Mouse (Mus musculus): ENCODE results near the gene Shisa7. TPM values are rescaled to one million over a fixed set of nuclear protein-coding genes. Genes with fewer than 3 reads are reported as not detected.

Gene Shisa7
- polyA plus RNA-seq, 1 experiment from 2014 or later, result 0.30 TPM

- Histone ChIP-seq H3K9ac (ENCODE audit: low read length) (no peak overlapping the region), H3K4me1 (replicated peaks; ENCODE audit: control insufficient read depth, insufficient read depth, low read length) (no peaks in the 10 kb centered on the region), H3K4me2 (ENCODE audit: low read length) (no peak overlapping the region), H3K27ac (ENCODE audit: low read depth) (no peak overlapping the region), H3K9me3 (ENCODE audit: control insufficient read depth, low read length) (no peaks in the 10 kb centered on the region), H3K36me3 (ENCODE audit: control insufficient read depth, insufficient read depth, low read length) (no peaks in the 10 kb centered on the region), H3K27me3 (replicated peaks; ENCODE audit: control insufficient read depth, insufficient read depth, low read length) (no peaks in the 10 kb centered on the region), H3K4me3 (ENCODE audit: low read depth, low read length) (no peak overlapping the region)
- ATAC-seq (replicated peaks; ENCODE audit: low FRiP score, low TSS enrichment, low read depth) (no peak), DNase-seq (ENCODE audit: low spot score) (no peak)
- 87% methylated on average over 9 of the region's 9 CpGs for WGBS
Observed at GRCm38 (mm10) chr7:4856508-4856907, 12.0 kb upstream of the Shisa7 start.

- DNase-seq (ENCODE audit: low spot score) (no peak), ATAC-seq (replicated peaks; ENCODE audit: low FRiP score, low TSS enrichment, low read depth) (no peak)
- H3K9me3 ChIP-seq (ENCODE audit: control insufficient read depth, low read length), result no peaks in the 10 kb centered on the region
- H3K4me3 ChIP-seq (ENCODE audit: low read depth, low read length), result no peak overlapping the region
- H3K36me3 ChIP-seq (ENCODE audit: control insufficient read depth, insufficient read depth, low read length), result no peaks in the 10 kb centered on the region
- WGBS, result 84% methylated on average over 3 of the region's 3 CpGs
- no peak overlapping the region for H3K4me2 ChIP-seq (ENCODE audit: low read length)
- no peaks in the 10 kb centered on the region for H3K4me1 ChIP-seq (replicated peaks; ENCODE audit: control insufficient read depth, insufficient read depth, low read length)
- H3K27me3 ChIP-seq (replicated peaks; ENCODE audit: control insufficient read depth, insufficient read depth, low read length), result no peaks in the 10 kb centered on the region
- H3K9ac ChIP-seq (ENCODE audit: low read length), result no peak overlapping the region
- H3K27ac ChIP-seq (ENCODE audit: low read depth), result no peak overlapping the region
Observed at GRCm38 (mm10) chr7:4853613-4854012, 9.1 kb upstream of the Shisa7 start.

- 70% methylated on average over 8 of the region's 8 CpGs for WGBS
- ATAC-seq (replicated peaks; ENCODE audit: low FRiP score, low TSS enrichment, low read depth) (no peak), DNase-seq (ENCODE audit: low spot score) (no peak)
- Histone ChIP-seq H3K4me1 (replicated peaks; ENCODE audit: control insufficient read depth, insufficient read depth, low read length) (no peaks in the 10 kb centered on the region), H3K27ac (ENCODE audit: low read depth) (no peak overlapping the region), H3K4me3 (ENCODE audit: low read depth, low read length) (no peak overlapping the region), H3K27me3 (replicated peaks; ENCODE audit: control insufficient read depth, insufficient read depth, low read length) (0 out of 2 replicates have a peak, but pooled peaks cover 4% of the 10 kb centered on the region), H3K4me2 (ENCODE audit: low read length) (no peak overlapping the region), H3K9me3 (ENCODE audit: control insufficient read depth, low read length) (no peaks in the 10 kb centered on the region), H3K36me3 (ENCODE audit: control insufficient read depth, insufficient read depth, low read length) (no peaks in the 10 kb centered on the region), H3K9ac (ENCODE audit: low read length) (no peak overlapping the region)
Observed at GRCm38 (mm10) chr7:4851315-4851688, 6.8 kb upstream of the Shisa7 start.

- 70% methylated on average over 11 of the region's 11 CpGs for WGBS
- DNase-seq (ENCODE audit: low spot score) (no peak), ATAC-seq (replicated peaks; ENCODE audit: low FRiP score, low TSS enrichment, low read depth) (no peak)
- Histone ChIP-seq H3K4me2 (ENCODE audit: low read length) (no peak overlapping the region), H3K4me3 (ENCODE audit: low read depth, low read length) (no peak overlapping the region), H3K4me1 (replicated peaks; ENCODE audit: control insufficient read depth, insufficient read depth, low read length) (no peaks in the 10 kb centered on the region), H3K36me3 (ENCODE audit: control insufficient read depth, insufficient read depth, low read length) (no peaks in the 10 kb centered on the region), H3K27me3 (replicated peaks; ENCODE audit: control insufficient read depth, insufficient read depth, low read length) (peaks cover 7% of the 10 kb centered on the region; the same call in 1 of the 2 replicates), H3K27ac (ENCODE audit: low read depth) (no peak overlapping the region), H3K9me3 (ENCODE audit: control insufficient read depth, low read length) (no peaks in the 10 kb centered on the region), H3K9ac (ENCODE audit: low read length) (no peak overlapping the region)
Observed at GRCm38 (mm10) chr7:4850621-4851314, 6.3 kb upstream of the Shisa7 start.

GRCm38 (mm10) chr7:4849372-4849771 lies 4.9 kb upstream of the Shisa7 start:
- Histone ChIP-seq H3K36me3 (ENCODE audit: control insufficient read depth, insufficient read depth, low read length) (no peaks in the 10 kb centered on the region), H3K9me3 (ENCODE audit: control insufficient read depth, low read length) (no peaks in the 10 kb centered on the region), H3K4me2 (ENCODE audit: low read length) (no peak overlapping the region), H3K27me3 (replicated peaks; ENCODE audit: control insufficient read depth, insufficient read depth, low read length) (peaks cover 21% of the 10 kb centered on the region), H3K4me1 (replicated peaks; ENCODE audit: control insufficient read depth, insufficient read depth, low read length) (peaks cover 6% of the 10 kb centered on the region), H3K9ac (ENCODE audit: low read length) (no peak overlapping the region), H3K4me3 (ENCODE audit: low read depth, low read length) (no peak overlapping the region), H3K27ac (ENCODE audit: low read depth) (no peak overlapping the region)
- ATAC-seq (replicated peaks; ENCODE audit: low FRiP score, low TSS enrichment, low read depth) (no peak), DNase-seq (ENCODE audit: low spot score) (no peak)
- 59% methylated on average over 9 of the region's 9 CpGs for WGBS

GRCm38 (mm10) chr7:4844917-4845309 lies 417 bp upstream of the Shisa7 start:
- peak; percentile 88 for ATAC-seq (replicated peaks; ENCODE audit: low FRiP score, low TSS enrichment, low read depth)
- WGBS, result under 1% methylated on average over 13 of the region's 13 CpGs
- Histone ChIP-seq H3K27ac (ENCODE audit: low read depth) (no peak overlapping the region), H3K36me3 (ENCODE audit: control insufficient read depth, insufficient read depth, low read length) (no peaks in the 10 kb centered on the region), H3K27me3 (replicated peaks; ENCODE audit: control insufficient read depth, insufficient read depth, low read length) (peaks cover 55% of the 10 kb centered on the region), H3K9me3 (ENCODE audit: control insufficient read depth, low read length) (no peaks in the 10 kb centered on the region), H3K4me3 (ENCODE audit: low read depth, low read length) (peak overlapping the region; percentile 39), H3K4me1 (replicated peaks; ENCODE audit: control insufficient read depth, insufficient read depth, low read length) (peaks cover 14% of the 10 kb centered on the region), H3K4me2 (ENCODE audit: low read length) (peak overlapping the region; percentile 93), H3K9ac (ENCODE audit: low read length) (0 out of 2 replicates have a peak overlapping the region, but pooled peaks have one; percentile 16)
- DNase-seq (ENCODE audit: low spot score), result peak; percentile 88

- Histone ChIP-seq H3K9me3 (ENCODE audit: control insufficient read depth, low read length) (no peaks in the 10 kb centered on the region), H3K4me2 (ENCODE audit: low read length) (peak overlapping the region; percentile 93), H3K27ac (ENCODE audit: low read depth) (no peak overlapping the region), H3K27me3 (replicated peaks; ENCODE audit: control insufficient read depth, insufficient read depth, low read length) (peaks cover 60% of the 10 kb centered on the region), H3K4me1 (replicated peaks; ENCODE audit: control insufficient read depth, insufficient read depth, low read length) (peaks cover 14% of the 10 kb centered on the region), H3K4me3 (ENCODE audit: low read depth, low read length) (peak overlapping the region; percentile 39), H3K9ac (ENCODE audit: low read length) (0 out of 2 replicates have a peak overlapping the region, but pooled peaks have one; percentile 25), H3K36me3 (ENCODE audit: control insufficient read depth, insufficient read depth, low read length) (no peaks in the 10 kb centered on the region)
- ATAC-seq (replicated peaks; ENCODE audit: low FRiP score, low TSS enrichment, low read depth) (no peak), DNase-seq (ENCODE audit: low spot score) (no peak)
- 2% methylated on average over 34 of the region's 34 CpGs for WGBS
Observed at GRCm38 (mm10) chr7:4843604-4844244, 772 bp downstream of the Shisa7 start.

- DNase-seq (ENCODE audit: low spot score) (peak; percentile 62), ATAC-seq (replicated peaks; ENCODE audit: low FRiP score, low TSS enrichment, low read depth) (peak; percentile 54)
- Histone ChIP-seq H3K4me1 (replicated peaks; ENCODE audit: control insufficient read depth, insufficient read depth, low read length) (peaks cover 14% of the 10 kb centered on the region), H3K27me3 (replicated peaks; ENCODE audit: control insufficient read depth, insufficient read depth, low read length) (peaks cover 66% of the 10 kb centered on the region), H3K4me2 (ENCODE audit: low read length) (peak overlapping the region; percentile 33), H3K9ac (ENCODE audit: low read length) (no peak overlapping the region), H3K4me3 (ENCODE audit: low read depth, low read length) (no peak overlapping the region; the same call in 1 of the 2 replicates), H3K9me3 (ENCODE audit: control insufficient read depth, low read length) (no peaks in the 10 kb centered on the region), H3K36me3 (ENCODE audit: control insufficient read depth, insufficient read depth, low read length) (no peaks in the 10 kb centered on the region), H3K27ac (ENCODE audit: low read depth) (no peak overlapping the region)
- 0% methylated on average over 16 of the region's 16 CpGs for WGBS
Observed at GRCm38 (mm10) chr7:4842634-4843131, 1.8 kb downstream of the Shisa7 start.
